Mouse (Mus musculus) layer of hippocampus, postnatal 25 days (tissue): ENCODE measurements around the gene Zfp111. TPM values are rescaled to one million over a fixed set of nuclear protein-coding genes. Genes with fewer than 3 reads are reported as not detected.

Experiments
- DNase-seq, 2 experiments: peaks; one replicate each; pipeline ENCODE4 v3.0.0; 2022; ENCODE audit warnings: mixed read lengths in 2 of 2, low spot score in 1 of 2; ENCODE audit errors: extremely low spot score in 1 of 2
- total RNA-seq, 2 experiments: library from RNA; stranded (reverse); gene quantifications; 2 replicates each; pipeline ENCODE4 v1.2.3; 2021

The Zfp111 gene
- total RNA-seq, 2 experiments from 2014 or later = 8.8 to 11.3 TPM

DNA sequence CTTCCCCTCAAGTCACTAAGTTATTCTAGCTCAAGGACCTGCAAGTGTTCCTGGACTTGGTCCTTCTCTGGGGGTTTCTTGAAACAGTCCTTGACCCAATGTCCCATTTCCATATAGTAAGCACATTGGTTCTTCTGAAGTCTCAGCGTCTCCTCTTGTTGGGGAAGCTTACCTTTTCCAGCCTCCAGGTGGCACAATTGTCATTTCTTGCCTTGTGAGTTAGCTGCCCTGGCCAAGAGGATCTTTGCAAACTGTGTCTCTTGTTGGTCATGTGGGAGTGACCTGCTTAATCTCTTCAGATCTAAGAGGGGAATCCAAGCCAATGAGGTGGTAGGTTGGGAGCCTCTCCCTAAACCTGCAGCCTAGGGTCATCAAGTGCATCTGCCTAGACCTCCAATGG, 58.0 kb downstream of the Zfp111 start:
- no peak for DNase-seq

Other genes with a start within 250 kb of the Zfp111 start
- gene Vmn1r181, start 236.8 kb downstream of the Zfp111 start, total RNA-seq = not detected
- not detected for gene V1rd19, start 209.8 kb downstream of the Zfp111 start, total RNA-seq
- not detected for gene Vmn1r183, start 158.2 kb downstream of the Zfp111 start, total RNA-seq
- gene Zfp180, start 129.5 kb downstream of the Zfp111 start, total RNA-seq = 10 to 100 TPM; 37.5 to 37.8 TPM
- gene Zfp112, start 99.1 kb downstream of the Zfp111 start, total RNA-seq = 10 to 100 TPM in 1 of 2 experiments, 1 to 10 TPM in 1; 7.9 to 11.1 TPM
- gene Zfp235, start 77.3 kb downstream of the Zfp111 start, total RNA-seq = 10 to 100 TPM; 19.7 to 23.1 TPM
- 1 to 10 TPM; 3.6 to 3.9 TPM for gene Zfp114, start 36.4 kb downstream of the Zfp111 start, total RNA-seq
- 1 to 10 TPM; 8.5 to 9.0 TPM for gene Zfp109, start 26.1 kb upstream of the Zfp111 start, total RNA-seq
- 1 to 10 TPM; 7.7 to 8.1 TPM for gene Zfp108, start 43.4 kb upstream of the Zfp111 start, total RNA-seq
- 10 to 100 TPM; 12.5 to 13.2 TPM for gene Zfp93, start 59.0 kb upstream of the Zfp111 start, total RNA-seq
- 10 to 100 TPM; 24.1 to 27.5 TPM for gene Zfp61, start 89.8 kb upstream of the Zfp111 start, total RNA-seq
- gene Zfp94, start 105.2 kb upstream of the Zfp111 start, total RNA-seq = 10 to 100 TPM; 12.5 to 15.0 TPM
- gene Tescl, start 122.5 kb upstream of the Zfp111 start, total RNA-seq = not detected
- not detected for gene Lypd5, start 137.8 kb upstream of the Zfp111 start, total RNA-seq
- under 1 TPM; 0.27 to 0.47 TPM for gene Kcnn4, start 158.8 kb upstream of the Zfp111 start, total RNA-seq
- 10 to 100 TPM; 32.9 to 37.9 TPM for gene Smg9, start 188.2 kb upstream of the Zfp111 start, total RNA-seq
- not detected for gene Irgc1, start 240.9 kb upstream of the Zfp111 start, total RNA-seq